12 mouse cellular contexts compared by ENCODE assay signal in the genomic region with DNA sequence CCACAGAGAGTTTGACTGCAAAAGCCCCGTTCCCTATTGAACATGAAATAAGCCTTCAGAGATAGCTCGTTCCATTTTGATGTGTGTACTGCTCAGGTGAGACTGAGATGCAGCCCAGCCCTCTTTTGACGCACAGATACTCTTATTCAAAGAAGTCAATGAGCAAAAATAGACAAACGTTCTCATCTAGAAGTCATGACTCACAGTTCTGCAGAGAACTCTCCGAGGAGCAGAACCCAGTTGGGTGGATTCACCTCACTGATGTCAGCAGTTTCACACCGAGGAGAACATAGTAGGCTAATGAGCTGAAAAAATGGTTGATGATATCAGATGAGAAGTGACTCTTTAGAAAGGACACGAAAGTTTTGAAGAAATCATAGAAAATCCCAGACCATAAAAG.
"Had no signal": no experiment of that assay in that cellular context is flagged by ENCODE, and none has a peak within 500 bp of the region (broad histone marks: within the 10 kb centered on the region; RNA-seq: fewer than 3 reads in every experiment).

No protein-coding gene starts in this region.

- H3K9ac ChIP-seq: lung, embryonic 15.5 days; midbrain, embryonic 13.5 days; midbrain, embryonic 15.5 days; neural tube, embryonic 12.5 days; stomach, embryonic 15.5 days had no signal

- H3K27me3 ChIP-seq: lung, embryonic 15.5 days; megakaryocyte, embryonic 14.5 days; midbrain, embryonic 13.5 days; midbrain, embryonic 15.5 days; neural tube, embryonic 12.5 days; stomach, embryonic 15.5 days had no signal

- H3K27ac ChIP-seq: lung, embryonic 15.5 days; macrophage; midbrain, embryonic 13.5 days; midbrain, embryonic 15.5 days; neural tube, embryonic 12.5 days; stomach, embryonic 15.5 days had no signal

- ATAC-seq: midbrain, embryonic 13.5 days; midbrain, embryonic 15.5 days had no signal

- H3K4me3 ChIP-seq: lung, embryonic 15.5 days; megakaryocyte, embryonic 14.5 days; midbrain, embryonic 13.5 days; midbrain, embryonic 15.5 days; neural tube, embryonic 12.5 days; stomach, embryonic 15.5 days had no signal

- DNase-seq: lung, adult 2 months; thymus, adult 2 months; thymus, postnatal 25 days; thymus, postnatal 4 days had no signal

- H3K4me2 ChIP-seq: lung, embryonic 15.5 days; midbrain, embryonic 11.5 days; midbrain, embryonic 13.5 days; midbrain, embryonic 15.5 days; neural tube, embryonic 12.5 days; stomach, embryonic 15.5 days had no signal

- H3K9me3 ChIP-seq: lung, embryonic 15.5 days; megakaryocyte, embryonic 14.5 days; midbrain, embryonic 13.5 days; midbrain, embryonic 15.5 days; neural tube, embryonic 12.5 days; stomach, embryonic 15.5 days had no signal

- H3K36me3 ChIP-seq: midbrain, embryonic 15.5 days had no signal
